Comparison of ENCODE assay signal across 8 mouse cellular contexts in the genomic region with DNA sequence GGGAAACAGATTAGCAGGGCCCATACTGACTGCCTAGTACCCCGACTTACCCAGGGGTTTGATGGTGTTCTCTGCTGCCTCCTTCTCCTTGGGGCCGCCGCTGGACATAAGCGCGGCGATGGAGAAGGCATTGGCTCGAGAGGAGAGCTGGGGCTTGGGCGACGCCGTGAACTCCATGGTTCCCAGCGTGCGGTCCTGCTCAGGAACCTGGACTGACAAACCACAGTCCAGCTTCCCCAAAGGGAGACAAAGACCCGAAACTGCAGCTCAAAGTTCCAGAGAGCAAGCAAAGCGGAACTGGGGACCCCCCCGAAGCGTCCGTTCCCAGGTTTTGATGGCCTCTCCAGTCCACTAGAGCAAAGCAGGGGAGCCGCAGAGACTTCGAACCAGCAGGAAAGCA. TPM values are rescaled to one million over a fixed set of nuclear protein-coding genes. Genes with fewer than 3 reads are reported as not detected.
A peak's percentile ranks its signal among the peaks of the same experiment; 100 is the strongest.
DNase-seq lines count a peak whose midpoint lies in the region; ATAC-seq lines count a peak whose summit lies in the region.

No protein-coding gene starts in this region.

- peaks cover 7% of the 10 kb centered on the region; the same call in 1 of the 2 replicates for H3K27me3 ChIP-seq in heart, embryonic 15.5 days
- H3K27me3 ChIP-seq in embryonic facial prominence, embryonic 10.5 days (replicated peaks; ENCODE audit: low read depth, poor library complexity, severe bottlenecking): peaks cover 100% of the 10 kb centered on the region
- peaks cover 56% of the 10 kb centered on the region for H3K27me3 ChIP-seq in hindbrain, embryonic 16.5 days (replicated peaks; ENCODE audit: control insufficient read depth, insufficient read depth, low read length)
- H3K27me3 ChIP-seq in midbrain, embryonic 13.5 days: peaks cover 95% of the 10 kb centered on the region

- peak overlapping the region; percentile 71 for H3K4me2 ChIP-seq in heart, embryonic 15.5 days
- peak overlapping the region; percentile 43 for H3K4me2 ChIP-seq in hindbrain, embryonic 16.5 days (ENCODE audit: low read length)
- peak overlapping the region; percentile 46 for H3K4me2 ChIP-seq in midbrain, embryonic 13.5 days (replicated peaks)

- peak overlapping the region; percentile 97 for H3K9ac ChIP-seq in heart, embryonic 15.5 days
- H3K9ac ChIP-seq in hindbrain, embryonic 16.5 days (ENCODE audit: low read depth, low read length): no peak overlapping the region
- no peak overlapping the region for H3K9ac ChIP-seq in midbrain, embryonic 13.5 days (replicated peaks)

- H3K36me3 ChIP-seq in heart, embryonic 15.5 days: no peaks in the 10 kb centered on the region
- H3K36me3 ChIP-seq in embryonic facial prominence, embryonic 10.5 days (replicated peaks): no peaks in the 10 kb centered on the region
- H3K36me3 ChIP-seq in hindbrain, embryonic 16.5 days (ENCODE audit: control insufficient read depth, insufficient read depth, low read length): no peaks in the 10 kb centered on the region
- H3K36me3 ChIP-seq in midbrain, embryonic 13.5 days: no peaks in the 10 kb centered on the region

- H3K27ac ChIP-seq in heart, embryonic 15.5 days: peak overlapping the region; percentile 95
- no peak overlapping the region; the same call in 1 of the 2 replicates for H3K27ac ChIP-seq in embryonic facial prominence, embryonic 10.5 days (replicated peaks)
- no peak overlapping the region for H3K27ac ChIP-seq in hindbrain, embryonic 16.5 days (ENCODE audit: low read depth, low read length)
- H3K27ac ChIP-seq in midbrain, embryonic 13.5 days: no peak overlapping the region

- ATAC-seq in heart, embryonic 15.5 days (replicated peaks; ENCODE audit: insufficient number of reproducible peaks, insufficient read depth, low FRiP score, low read depth): no peak
- ATAC-seq in hindbrain, embryonic 16.5 days: no peak
- ATAC-seq in midbrain, embryonic 13.5 days: no peak

- no peak for DNase-seq in heart, adult 11 months
- peak; percentile 58 for DNase-seq in embryonic facial prominence, embryonic 10.5 days (ENCODE audit: low spot score)
- DNase-seq in cerebellum, adult 9-10 months: no peak
- DNase-seq in thymus, postnatal 10 days (ENCODE audit: low spot score in 2 of 2): no peak
- no peak for DNase-seq in layer of hippocampus, postnatal 14 days (ENCODE audit: low spot score in 2 of 2)

- H3K9me3 ChIP-seq in heart, embryonic 15.5 days (replicated peaks): no peaks in the 10 kb centered on the region
- H3K9me3 ChIP-seq in embryonic facial prominence, embryonic 10.5 days: no peaks in the 10 kb centered on the region
- no peaks in the 10 kb centered on the region for H3K9me3 ChIP-seq in hindbrain, embryonic 16.5 days (ENCODE audit: control insufficient read depth, low read length)
- H3K9me3 ChIP-seq in midbrain, embryonic 13.5 days: no peaks in the 10 kb centered on the region

- peak overlapping the region; percentile 66 for H3K4me3 ChIP-seq in heart, embryonic 15.5 days
- H3K4me3 ChIP-seq in embryonic facial prominence, embryonic 10.5 days: peak overlapping the region; percentile 52
- peak overlapping the region; percentile 25 for H3K4me3 ChIP-seq in hindbrain, embryonic 16.5 days (ENCODE audit: low read length)
- peak overlapping the region; percentile 30 for H3K4me3 ChIP-seq in midbrain, embryonic 13.5 days (replicated peaks)

- under 1% methylated on average over 19 of the region's 19 CpGs for WGBS in heart, embryonic 15.5 days
- WGBS in embryonic facial prominence, embryonic 10.5 days: under 1% methylated on average over 19 of the region's 19 CpGs
- 2% methylated on average over 19 of the region's 19 CpGs for WGBS in hindbrain, embryonic 16.5 days
- WGBS in midbrain, embryonic 13.5 days: under 1% methylated on average over 19 of the region's 19 CpGs

- peaks cover 23% of the 10 kb centered on the region for H3K4me1 ChIP-seq in heart, embryonic 15.5 days (replicated peaks)
- H3K4me1 ChIP-seq in embryonic facial prominence, embryonic 10.5 days: peaks cover 36% of the 10 kb centered on the region
- peaks cover 7% of the 10 kb centered on the region; the same call in 1 of the 2 replicates for H3K4me1 ChIP-seq in hindbrain, embryonic 16.5 days (ENCODE audit: control insufficient read depth, insufficient read depth, low read depth, low read length)
- H3K4me1 ChIP-seq in midbrain, embryonic 13.5 days (replicated peaks): peaks cover 23% of the 10 kb centered on the region

RNA-seq across cellular contexts. Expression of gene Tbx20, which starts 0.4 kb away (rescaled TPM):
- polyA plus RNA-seq in heart, embryonic 15.5 days (2015; fragmentation: Nextera tagmentation; extraction: Ambion mirVana): 62.6 and 70.1 TPM in 2 replicates
- polyA plus RNA-seq in embryonic facial prominence, embryonic 10.5 days (2016; fragmentation: Nextera tagmentation; extraction: Ambion mirVana): 0.87 and 2.1 TPM in 2 replicates
- 0.78 and 1.2 TPM in 2 replicates for polyA plus RNA-seq in hindbrain, embryonic 16.5 days (2015; fragmentation: Nextera tagmentation; extraction: Ambion mirVana)
- polyA plus RNA-seq in midbrain, embryonic 13.5 days (2015; fragmentation: Nextera tagmentation; extraction: Ambion mirVana): 0.08 and 0.15 TPM in 2 replicates
- not detected for total RNA-seq in layer of hippocampus, postnatal 14 days (2021)

Comparison
In these comparisons a context has a peak if more than half of its experiments do, and no peak if none do; other contexts are left out.
1. RNA of gene Tbx20, which starts 0.4 kb away (polyA plus RNA-seq): 62.6 to 70.1 TPM in heart, embryonic 15.5 days; 0.87 to 2.1 TPM in embryonic facial prominence, embryonic 10.5 days, 0.78 to 1.2 TPM in hindbrain, embryonic 16.5 days and 0.08 to 0.15 TPM in midbrain, embryonic 13.5 days; every median in the first group is over 10 times any median in the second.
2. Peak in every context shown above with its lines, with median percentiles within 50 percentile points of each other: H3K4me2 ChIP-seq and H3K4me3 ChIP-seq.